Mouse (Mus musculus): ENCODE measurements around the gene A730049H05Rik.

DNA sequence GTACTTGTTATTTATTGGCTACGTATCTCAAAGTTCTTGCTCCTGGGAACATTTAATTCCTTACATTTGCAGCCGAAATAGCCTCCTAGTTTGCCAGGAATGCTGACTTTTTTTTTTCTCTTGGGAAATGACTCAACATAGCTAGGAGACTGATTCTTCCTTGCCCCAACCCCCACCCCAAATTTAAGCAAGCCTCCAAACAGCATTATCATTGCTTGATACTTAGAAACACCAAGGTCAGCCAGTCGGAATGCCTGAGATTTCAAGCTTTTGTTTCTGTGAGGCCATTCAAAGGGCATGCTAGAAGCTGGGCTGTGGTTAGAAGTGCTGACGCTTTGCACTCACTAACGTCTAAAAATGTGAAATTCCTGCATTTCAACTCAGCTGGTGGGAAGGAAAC is 11.1 kb downstream of the A730049H05Rik start:
- TF ChIP-seq GATA1 (IDR thresholded peaks at IDR 0.05; ENCODE audit: borderline replicate concordance, low read length): no peak
- TF ChIP-seq FLI1 (IDR thresholded peaks at IDR 0.05; ENCODE audit: low read length): no peak

All from megakaryocyte, embryonic 14.5 days (primary cell).